Mouse (Mus musculus) liver, adult (tissue): Measurements from ENCODE around the gene Dennd2d.
A peak's percentile ranks its signal among the peaks of the same experiment; 100 is the strongest.

ENCODE experiments used
- GATA4 ChIP-seq: IDR thresholded peaks from 2 replicates; pipeline ENCODE4 v1.6.1; 2014; ENCODE audit warnings: mild to moderate bottlenecking, low read length; ENCODE audit not compliant: insufficient replicate concordance

Gene Dennd2d

DNA sequence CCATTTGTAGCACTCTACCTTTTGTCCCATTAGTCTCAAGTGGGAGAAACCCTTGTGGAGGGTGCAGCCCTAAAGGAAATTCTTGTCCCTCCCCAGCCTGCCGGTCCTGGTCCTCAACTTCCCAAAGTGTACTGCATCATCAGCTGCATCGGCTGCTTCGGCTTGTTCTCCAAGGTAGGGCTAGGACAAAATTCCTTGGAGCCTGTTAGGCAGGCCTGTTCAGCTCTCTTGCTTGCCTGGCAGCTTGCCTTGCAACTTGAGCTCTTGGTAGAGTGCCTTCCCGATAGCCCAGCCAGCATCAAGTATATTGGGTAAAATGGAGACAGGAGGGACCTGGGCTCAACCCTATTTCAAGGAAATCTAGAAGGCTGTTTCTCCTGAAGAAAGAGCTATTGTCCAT, 8.0 kb downstream of the Dennd2d start:
- no peak for TF ChIP-seq GATA4

DNA sequence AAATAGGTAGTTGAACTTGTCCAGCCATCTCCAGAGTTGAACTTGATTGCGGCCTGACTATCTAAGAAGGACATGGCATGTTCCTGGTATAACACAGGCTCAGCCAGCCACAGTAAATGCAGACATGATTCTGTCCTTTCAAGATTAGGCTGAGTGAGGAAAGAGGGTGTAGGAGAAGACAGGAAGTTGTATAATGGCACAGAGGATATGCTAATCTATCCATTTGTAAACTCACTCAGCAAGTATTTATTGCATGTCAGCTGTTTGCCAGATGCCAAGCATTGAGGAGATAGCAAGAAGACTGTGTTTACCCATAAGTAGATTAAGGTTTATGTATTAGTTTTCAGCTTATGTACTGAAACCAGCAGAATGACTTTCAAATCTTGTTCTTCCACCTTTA, 10.5 kb downstream of the Dennd2d start:
- TF ChIP-seq GATA4: peak; percentile 12; the same call in 1 of the 2 replicates

DNA sequence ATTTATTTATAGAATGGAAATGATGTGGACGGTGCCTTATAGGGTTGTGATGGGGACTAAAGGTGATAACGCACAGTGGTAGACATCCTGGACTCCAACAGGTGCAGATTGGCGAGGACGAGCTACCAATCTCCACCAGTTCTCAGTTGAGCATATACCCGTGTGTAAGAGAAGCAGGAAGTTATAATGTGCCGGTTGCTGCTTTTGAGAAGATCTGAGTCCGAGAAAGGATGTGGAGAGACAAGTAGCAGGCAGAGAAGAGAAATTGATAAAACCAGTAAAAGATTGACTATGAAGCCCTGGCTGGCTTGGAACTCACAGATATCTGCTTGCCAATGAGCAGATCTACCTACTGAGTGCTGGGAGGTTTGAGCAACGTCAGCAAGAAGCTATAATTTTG, 11.0 kb downstream of the Dennd2d start:
- TF ChIP-seq GATA4: no peak

DNA sequence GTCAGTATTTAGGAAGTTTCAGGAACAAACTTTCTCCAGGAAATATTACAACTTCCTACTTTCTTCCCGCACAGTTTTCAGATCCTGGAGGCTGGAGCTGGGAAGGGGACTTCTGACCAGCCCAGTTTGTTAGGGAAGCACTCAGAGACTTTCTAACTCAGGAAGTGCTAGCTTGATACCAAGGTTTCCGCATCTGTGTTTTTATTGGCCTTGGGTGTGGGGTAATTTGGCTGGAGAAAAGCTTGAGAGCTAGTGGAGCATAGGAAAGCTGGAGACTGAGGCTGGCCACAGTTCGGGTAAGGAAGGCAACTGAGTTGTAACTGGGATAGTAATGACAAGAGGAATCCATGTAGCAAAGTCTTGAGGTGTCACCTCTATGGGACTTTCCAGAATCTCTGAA, 11.7 kb downstream of the Dennd2d start:
- peak; percentile 62; the same call in 1 of the 2 replicates for TF ChIP-seq GATA4

DNA sequence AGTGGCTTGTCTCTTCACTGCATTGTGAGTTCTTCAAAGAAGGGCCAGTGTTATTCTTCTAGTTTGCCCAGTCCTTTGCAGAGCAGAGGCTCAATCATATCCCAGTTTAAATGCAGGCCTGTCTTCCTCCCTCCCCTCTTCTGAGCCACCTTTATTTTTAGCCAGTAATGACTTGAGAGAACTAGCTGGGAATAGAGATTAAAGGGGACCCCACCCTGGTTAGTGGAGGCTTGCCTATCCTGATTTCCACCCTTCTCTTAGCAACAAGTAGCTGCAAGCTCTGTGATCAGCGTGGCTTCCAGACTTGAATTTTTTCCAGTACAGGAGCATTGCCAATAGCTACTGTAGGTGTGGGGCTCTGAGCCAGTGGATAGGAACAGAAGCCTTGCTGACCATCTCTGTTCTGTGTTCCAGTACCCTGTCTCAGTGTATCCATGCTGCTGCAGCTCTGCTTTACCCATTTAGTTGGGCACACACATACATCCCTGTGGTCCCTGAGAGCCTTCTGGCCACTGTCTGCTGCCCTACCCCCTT, 12.3 kb downstream of the Dennd2d start:
- TF ChIP-seq GATA4: no peak

DNA sequence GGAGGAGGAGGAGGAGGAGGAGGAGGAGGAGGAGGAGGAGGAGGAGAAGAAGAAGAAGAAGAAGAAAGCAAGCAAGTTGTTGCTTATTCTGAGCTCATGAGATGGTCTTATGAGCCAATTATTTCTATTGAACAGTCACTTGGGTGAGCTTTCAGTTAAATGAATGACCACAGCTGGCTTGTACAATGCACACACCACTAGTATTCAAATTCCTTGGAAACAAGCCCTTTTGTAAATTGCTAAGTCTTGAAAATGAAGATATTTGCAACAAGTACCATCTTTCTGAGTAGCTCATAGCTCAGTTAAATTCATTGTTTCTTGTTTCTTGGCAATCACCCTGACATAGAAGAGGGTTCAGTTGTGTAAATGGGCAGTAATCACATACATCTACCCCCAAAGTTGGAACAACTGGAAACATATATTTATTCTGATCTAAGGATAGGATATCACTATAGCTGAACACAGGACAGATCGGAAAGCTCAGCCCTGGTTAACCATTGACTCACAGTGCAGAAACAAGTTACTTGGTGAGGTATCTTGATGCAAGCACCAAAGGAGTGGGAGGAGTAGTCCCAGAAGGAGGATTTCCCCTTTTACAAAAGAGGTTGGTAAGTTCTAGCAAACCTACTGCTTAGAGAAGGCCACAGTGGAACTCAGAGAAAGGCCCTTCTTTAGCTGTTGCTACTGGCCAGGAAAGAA, 13.3 kb downstream of the Dennd2d start:
- TF ChIP-seq GATA4: no peak

DNA sequence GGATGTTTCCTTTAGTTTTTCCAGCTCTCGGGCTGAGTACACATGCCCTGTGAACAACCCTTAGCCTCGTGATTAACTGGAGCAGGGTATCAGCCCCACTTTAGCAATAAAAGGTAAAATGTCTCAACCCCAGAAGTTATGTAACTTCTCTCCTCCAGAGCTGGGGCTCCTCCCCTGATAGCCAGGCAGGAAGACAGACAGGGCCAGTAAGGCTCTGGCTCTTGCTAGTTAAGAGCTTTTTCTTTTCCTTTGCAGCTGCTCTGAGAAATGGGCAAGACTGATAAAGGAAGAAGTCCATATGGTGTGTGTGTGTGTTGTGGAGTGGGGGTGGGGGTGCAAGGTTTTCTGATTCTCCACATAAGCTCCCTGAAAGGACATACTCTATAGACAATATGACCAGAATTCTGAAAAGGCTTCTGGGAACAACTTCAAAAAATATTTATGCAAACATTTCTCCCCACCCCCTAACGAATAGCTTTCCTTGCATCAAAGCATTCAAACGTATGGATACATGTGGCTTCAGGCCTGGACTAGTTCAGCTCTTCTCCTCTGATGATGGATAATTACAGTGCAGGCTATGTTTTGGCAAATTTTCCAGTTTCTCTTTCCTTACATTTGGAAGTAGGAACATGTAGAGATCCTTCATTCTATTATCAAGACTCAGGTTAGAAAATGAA, 14.0 kb downstream of the Dennd2d start:
- peak; percentile 48; the same call in 1 of the 2 replicates for TF ChIP-seq GATA4

DNA sequence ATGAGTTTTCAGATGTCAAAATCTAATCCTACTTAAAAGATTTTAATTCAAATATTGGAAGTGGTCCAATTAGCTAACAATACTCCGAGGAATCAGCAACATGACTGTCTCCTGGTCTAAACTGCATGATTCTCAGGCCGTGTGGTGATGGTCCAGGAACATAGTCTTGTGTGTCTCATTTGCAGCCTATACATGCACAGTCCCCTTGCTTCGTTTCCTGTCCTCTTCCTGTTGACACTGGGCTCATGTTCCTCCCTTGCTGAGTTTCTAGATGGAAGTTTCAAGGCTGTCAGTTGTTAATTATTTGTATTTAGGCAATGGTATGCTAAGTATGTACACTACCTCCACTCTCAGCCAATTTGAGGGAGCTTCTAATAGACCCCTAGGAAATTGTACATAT, 14.8 kb downstream of the Dennd2d start:
- no peak for TF ChIP-seq GATA4

DNA sequence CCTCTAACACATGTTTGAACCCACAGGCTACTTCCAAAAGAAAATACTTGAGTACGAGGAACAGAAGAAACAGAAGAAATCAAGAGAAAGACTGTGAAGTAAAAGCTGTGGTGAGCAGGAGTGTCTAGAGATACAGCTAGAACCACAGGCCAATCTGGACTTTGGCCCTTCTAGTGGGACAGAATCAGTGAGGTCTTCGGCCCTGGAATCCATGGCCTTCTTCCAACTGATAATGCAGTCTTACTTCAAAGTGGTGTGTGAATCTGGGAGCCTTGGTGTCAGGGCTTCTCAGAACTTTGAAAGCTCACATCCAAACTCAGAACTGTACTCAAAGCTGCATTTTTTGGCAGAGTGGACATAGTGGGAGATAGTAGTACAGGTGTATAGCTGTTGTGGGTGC, 18.3 kb downstream of the Dennd2d start:
- TF ChIP-seq GATA4: peak; percentile 61; the same call in 1 of the 2 replicates

DNA sequence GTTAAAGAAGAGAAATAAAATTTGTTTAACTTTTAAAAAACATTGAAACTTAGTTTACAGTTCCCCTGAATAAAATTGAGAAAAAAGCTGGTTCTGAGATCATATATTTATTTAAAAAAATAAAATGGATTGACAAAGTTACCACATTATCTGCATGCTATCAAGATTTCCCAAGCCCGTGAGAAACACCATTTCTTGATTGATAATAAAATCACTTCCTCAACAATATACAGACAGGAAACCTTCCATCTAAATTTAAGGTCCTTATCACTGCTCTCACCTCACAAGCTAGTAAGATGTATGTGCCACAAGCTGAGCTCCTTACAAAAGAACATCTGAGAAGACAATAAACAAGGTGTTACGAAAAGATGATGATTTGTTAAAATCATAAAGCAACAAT, 20.7 kb downstream of the Dennd2d start:
- TF ChIP-seq GATA4: no peak

DNA sequence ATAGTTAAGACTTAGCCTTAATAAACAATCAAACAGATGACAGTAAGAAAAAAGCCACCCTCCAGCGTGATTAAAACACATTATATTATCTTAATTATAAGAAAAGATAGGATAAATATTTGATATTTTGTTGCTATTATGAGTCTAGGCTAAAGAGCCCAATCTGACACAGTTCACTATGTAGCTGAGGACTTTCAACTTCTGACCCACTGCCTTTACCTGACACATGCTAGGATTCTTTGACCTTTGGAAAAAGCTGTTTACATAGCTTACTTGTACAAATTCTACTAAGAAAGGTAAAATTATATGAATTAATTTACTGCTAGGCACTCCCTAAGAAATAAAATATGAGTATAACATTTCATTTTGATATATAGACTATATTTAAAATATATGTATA, 28.5 kb downstream of the Dennd2d start:
- no peak for TF ChIP-seq GATA4

DNA sequence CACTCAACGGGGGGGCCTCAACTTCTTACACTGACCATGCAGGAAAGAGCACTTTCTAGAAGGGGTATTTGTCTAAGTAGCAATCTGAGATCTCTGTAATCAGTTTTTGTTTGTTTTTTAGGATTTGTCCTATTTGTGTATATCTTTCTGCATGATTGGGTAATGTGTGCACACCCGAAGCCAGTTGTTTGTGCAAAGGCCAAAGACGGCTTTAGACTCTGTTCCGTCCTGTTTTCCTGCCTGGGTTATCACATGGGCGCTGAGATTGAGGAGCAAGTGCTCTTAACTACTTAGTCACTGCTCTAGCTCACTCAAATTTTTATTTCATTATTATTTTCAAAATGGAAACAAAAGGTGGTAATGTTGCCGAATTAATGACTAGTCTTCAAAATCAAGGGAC, 32.8 kb downstream of the Dennd2d start:
- TF ChIP-seq GATA4: no peak

DNA sequence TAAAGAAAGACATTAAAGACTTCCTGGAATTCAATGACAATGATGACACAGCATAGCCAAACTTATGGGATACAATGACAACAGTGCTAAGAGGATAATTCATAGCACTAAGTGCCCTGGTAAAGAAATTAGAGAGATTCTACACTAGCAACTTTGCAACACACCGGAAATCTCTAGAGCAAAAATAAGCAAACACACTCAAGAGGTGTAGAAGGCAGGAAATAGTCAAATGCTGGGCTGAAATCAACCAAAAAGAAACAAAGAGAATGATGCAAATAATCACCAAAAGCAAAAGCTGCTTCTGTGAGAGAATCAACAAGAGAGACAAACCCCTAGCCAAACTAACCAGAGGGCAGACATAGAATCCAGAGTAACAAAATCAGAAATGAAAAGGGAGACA, 40.5 kb downstream of the Dennd2d start:
- TF ChIP-seq GATA4: no peak

DNA sequence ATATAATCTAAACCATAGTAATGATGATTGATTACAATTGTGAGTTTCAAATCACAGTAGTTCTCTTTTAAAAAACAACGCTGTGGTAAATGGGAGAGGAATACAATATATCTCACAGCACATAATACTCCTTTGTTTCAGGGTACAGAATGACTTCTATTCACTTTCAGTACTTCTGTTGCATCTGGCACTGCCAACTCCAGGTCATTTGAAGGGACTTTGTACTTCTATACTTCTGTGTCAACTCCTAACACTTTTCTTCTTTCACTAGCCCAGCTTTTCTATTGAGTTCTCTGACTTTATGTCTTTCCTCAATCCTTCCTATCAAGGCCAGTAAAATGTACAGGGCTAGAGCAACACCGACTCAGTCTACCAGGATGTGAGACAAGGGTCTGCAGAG, 44.2 kb downstream of the Dennd2d start:
- TF ChIP-seq GATA4: no peak

DNA sequence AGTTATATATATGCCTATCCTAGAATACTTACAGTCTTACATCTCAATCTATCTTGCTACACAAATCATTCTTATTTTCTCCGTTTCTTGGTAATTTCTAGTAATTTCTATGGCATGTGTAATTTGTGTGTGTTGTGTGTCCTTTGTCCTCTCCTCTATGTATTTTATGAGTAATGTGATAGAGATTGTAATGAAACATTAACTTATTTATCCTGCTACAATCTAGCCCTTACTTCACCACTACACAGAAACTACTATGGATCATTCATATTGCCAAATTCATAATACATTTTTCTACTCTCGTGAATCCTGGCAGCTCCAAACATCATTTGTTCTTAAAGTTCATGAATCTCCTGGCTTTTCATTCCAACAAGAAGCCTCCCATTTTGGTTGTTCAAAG, 45.8 kb downstream of the Dennd2d start:
- no peak for TF ChIP-seq GATA4

DNA sequence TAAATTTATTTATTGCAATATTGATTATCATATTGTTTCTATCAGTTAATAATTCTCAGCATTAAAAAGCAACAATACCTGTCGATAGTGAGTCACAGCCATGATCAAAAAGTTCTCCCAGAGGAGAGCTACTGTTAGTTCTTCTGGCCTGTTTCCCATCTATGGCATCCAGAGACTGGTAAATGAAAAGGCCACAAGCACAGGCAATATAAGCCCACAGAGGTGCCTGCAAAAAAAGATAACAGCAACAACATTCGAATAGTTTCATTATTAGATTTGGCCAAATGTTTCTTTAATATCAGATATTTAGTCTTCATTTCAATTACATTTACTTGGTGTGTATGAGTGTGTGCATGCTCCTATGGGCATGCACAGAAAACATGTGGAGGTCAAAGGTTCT, 51.1 kb downstream of the Dennd2d start:
- TF ChIP-seq GATA4: no peak
